Mouse (Mus musculus) c-Kit-positive CD71-positive TER-119-positive erythroid progenitor cells, embryonic 14.5 days (primary cell): Measurements from ENCODE around the gene Mapk14.
"Not testable (repeated sequence)": the region's sequence is repeated elsewhere in the genome, so short reads cannot be mapped to it uniquely, and the experiment has no call there.

Source experiments
- DNase-seq: peaks from one replicate; pipeline ENCODE4 v3.0.0-alpha.2; 2013; ENCODE audit warnings: low spot score

The Mapk14 gene

DNA sequence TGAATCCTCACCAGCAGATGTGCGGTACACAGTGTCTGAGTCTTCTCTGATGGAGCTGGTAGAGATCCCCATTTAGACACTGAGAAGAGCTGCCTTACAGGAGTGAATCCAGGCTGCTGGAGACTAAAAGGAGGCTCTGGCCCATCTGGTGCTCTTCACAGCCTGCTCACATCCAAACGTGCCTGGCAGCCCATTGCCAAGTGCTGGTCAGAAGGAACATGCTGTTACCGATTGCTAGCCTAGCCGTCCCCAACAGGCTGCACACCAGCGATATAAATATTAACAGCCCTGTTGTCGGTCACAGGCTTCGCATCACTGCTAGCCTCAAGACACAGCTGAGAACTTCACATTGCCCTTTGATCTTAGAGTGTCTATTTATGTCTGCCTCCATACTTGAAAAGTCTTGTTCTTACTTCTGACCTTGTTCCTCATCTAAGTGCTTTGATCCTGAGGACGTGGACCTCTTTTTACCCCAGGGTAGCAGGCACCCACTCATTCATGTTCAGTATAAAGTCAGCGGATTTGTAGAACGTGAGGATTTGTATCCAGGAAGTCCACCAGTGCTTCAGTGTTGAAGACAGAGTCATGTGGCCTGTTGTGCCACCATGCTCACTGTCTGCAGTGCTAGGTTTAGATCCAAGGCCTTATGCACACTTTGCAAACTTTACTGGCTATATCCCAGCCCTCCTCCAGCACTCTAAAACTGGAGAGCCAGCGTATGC, 52.2 kb downstream of the Mapk14 start:
- no peak for DNase-seq

DNA sequence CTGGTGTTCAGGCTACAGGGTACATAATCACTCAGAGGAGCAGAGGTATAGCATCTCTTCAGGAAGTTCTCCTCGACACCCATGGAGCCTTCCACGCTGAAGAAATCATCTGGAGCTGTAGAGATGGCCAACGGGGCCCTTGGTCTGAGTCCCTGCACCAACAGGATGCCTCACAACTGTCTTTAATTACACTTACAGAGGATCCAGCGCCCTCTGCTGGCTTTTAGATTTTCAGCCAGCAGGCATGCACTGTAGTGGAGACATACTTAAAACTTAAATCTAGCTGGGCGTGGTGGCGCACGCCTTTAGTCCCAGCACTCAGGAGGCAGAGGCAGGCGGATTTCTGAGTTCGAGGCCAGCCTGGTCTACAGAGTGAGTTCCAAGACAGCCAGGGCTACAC, 52.8 kb downstream of the Mapk14 start:
- peak; percentile 39 for DNase-seq

DNA sequence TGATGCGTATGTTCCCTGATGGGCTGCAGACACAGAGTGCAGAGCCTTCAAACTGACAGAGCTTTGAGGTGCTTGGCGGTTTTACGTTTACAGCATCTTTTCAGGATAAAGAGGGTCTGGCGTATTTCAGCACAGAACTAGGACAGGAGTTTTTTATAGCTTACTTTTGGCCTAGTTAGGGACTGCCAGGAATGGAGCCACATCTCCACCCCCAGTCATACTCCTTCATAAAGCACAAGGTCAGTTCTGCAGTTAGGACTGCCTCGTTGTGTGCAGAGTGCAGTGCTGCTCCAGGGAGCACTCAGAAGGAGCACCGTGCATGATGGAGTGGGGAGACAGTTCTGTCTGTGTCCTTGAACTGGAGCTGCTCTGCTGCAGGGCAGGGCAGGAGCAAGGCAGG, 54.6 kb downstream of the Mapk14 start:
- DNase-seq = no peak

DNA sequence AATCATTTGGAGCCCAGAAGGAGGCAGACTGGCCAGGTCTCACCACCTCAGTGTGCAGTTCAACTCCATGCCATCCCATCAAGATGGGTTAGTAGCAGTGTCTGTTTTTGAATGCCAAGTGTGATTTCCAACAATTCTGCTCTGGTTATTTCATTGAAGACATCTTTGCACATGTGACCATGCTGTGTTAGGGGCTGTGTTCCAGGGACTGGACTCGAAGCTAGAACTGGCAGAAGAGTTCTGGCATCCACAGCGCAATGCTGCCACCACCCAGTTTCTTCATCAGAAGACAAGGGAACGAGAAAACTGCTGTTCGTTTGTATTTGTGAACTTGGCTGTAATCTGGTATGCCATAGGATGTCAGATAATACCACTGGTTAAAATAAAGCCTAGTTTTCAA, 56.9 kb downstream of the Mapk14 start:
- DNase-seq = no peak

DNA sequence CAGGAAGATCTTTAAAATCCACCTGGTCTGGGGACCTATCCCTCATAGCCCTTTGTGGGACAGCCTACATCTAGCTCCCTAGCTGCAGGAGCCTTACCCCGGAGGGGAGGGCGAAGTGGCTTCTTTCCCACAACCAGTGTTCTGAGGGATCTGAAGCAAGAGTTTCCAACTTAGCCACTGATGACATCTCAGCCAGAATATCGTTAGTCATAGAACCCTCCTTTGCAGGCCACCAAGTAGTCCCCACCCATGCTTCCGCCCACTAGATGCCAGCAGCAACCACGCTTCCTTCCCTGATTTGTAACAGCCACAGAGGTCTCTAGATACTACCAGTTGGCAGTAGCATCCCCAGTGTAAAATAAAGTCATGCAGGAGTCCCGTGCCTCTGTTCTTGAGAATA, 59.5 kb downstream of the Mapk14 start:
- DNase-seq = no peak

DNA sequence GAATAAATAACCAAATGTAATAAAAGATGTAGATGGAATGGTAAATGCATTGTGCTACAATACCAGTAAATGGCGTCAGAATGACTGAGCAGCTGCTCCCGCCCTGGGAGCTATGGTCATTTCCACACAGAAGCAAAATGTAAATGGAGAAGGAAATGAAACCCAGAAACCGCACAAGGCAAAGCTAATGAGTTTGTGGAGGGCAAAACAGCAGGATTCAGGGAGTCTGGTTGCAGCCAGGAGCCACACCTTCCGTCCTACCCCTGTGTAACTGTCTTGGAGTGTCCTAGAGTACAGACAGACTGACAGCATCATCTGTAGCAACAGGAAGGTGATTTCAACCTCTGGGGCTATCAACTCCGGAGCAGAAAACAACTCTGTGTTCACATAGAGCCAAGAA, 65.3 kb downstream of the Mapk14 start:
- DNase-seq = no peak

DNA sequence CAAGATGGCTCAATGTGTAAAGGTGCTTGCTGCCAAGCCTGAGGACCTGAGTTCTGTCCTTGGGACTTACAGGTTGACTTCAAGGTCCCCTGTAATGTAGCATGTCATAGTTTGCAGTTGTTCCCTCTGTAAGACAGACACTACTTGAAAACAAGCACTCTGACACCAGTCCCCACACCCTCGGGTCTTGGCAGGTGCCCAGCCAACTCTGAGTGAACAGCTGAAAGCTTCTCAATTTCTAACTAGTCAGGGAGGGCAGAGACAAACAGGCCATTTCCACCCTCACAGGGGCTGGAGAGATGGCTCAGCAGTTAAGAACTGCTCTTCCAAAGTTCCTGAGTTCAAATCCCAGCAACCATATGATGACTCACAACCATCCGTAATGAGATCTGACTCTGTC, 66.3 kb downstream of the Mapk14 start:
- DNase-seq = no peak

DNA sequence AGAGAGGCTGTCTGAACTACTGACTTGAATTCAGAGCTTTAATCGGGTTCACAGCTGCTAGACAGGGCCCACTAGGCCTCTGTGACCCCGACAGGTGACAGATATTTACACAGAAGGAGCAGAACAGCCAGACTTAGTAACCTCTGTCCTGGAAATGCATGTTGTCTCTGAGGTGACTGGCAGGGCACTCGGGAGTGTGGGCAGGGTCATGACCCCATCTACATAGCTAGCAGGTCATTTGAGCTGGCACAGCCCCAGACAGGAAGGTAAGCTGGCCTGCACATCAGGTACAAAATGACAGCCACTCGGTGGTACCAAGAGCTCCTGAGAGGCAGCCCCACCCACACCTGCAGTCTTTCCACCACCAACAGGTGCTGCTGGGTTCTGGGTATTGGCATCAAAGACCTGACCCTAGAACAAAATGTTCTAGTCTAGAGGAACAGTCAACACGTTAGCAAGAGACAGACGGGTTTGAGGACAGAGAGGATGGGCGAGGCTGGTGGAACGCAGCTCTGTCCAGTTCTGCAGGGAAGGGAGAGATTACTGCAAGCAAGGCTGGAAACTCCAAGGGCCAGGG, 69.7 kb downstream of the Mapk14 start:
- no peak for DNase-seq

DNA sequence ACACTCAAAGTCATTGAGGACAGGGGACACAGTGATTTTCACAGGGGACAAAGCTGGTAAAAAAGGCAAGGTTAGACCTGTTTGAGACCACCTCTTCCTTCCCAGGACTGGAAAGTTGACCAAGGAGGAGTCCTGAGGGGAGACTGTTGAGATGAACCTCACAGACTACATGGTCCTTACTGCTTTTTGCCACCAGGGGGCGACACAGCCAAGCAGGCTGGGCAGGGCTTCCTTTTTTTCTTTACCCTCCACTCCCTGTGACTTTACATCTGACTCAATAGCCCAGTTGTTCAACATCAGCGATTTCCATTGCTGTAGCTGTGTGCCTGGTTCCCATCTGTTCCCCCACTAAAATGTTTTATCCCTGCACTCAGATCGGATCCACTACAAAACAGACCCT, 70.7 kb downstream of the Mapk14 start:
- peak; percentile 68 for DNase-seq

DNA sequence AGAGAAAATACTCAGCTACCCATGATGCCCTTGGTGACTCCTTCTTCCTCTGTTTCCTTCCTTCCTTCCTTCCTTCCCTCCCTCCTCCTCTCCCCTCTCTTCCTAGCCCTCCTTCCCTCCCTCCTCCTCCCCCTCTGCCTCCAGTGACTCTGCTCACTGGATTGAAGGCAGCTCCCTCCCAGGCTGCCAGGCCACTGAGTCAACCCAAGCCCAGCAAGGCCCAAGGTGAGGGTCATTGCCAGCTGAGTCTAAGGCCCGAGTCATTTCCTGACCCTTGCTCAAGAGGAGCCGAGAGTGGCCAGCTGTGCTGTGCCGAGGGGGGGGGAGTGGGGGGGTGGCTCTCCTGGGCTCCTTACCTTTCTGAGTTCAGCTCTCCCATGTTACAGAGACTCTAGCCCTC, 75.1 kb downstream of the Mapk14 start:
- DNase-seq = no peak

DNA sequence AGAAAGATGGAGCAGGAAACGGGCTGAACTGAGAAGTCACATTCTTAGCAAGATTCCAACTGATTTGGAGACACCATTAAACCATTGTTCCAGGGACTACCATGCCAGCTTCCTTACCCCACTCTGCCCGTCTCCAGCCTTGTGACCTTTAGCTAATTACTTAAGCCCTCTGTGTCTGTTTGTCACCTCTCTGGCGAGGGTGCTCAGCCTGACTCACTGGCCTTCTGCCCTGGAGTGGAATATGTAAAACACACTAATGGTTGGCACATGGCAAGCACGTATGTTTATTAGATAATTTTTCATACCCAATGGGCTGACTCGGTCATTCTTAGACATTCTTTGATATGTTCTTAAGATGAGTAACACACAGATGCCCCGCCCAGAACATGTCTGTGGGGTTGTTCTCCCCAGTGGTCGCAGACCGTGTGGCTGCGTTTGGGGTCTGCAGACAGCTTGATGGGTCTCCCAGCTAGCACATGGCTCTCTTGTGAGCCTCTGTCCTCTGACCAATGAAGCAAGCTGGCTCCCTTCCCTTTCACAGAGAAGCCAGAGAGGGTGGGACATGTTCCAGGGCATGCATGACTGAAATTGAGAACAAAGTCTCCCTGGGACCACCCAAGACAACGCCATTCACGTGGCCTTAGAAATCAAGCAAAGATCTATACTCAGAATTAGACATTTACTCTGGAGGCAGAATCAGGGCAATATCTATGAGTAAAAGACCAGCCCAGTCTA, 75.8 kb downstream of the Mapk14 start:
- DNase-seq = no peak

DNA sequence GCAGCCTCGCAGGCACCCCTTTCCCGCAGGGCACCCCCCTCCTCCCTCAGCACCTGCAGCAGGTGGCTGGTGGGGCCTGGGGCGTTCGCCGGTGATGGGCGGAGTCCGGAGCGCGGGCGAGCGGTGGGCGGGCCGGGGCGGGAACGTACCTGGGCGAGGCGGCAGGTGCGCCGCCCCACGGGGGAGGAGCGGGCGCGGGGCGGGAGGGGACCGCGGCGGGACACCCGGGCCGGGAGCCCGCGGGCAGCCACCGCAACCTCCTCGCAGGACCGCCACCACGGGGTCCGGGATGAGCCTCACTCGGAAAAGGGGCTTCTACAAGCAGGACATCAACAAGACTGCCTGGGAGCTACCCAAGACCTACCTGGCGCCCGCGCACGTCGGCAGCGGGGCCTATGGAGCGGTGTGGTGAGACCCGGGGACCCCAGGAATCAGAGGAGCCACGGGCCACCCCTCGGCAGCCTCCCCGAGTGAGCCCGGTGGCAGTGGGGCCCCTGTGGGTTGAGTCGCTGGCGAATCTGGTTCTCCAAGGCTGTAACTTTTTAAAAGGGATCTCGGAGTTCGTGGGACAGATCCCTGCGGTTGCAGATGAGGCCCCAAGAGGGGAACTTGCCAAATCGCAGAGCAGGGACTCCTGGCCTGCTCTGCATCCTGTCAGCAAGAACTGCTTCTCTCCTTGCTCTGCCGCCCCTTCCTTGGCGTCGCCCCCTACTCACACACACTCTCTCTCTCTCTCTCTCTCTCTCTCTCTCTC, 78.2 kb downstream of the Mapk14 start, which contains the start of gene Mapk13:
Gene Mapk13 (plus strand): TSS at position 177 of the 754 bp plus-strand sequence.
- no peak for DNase-seq

DNA sequence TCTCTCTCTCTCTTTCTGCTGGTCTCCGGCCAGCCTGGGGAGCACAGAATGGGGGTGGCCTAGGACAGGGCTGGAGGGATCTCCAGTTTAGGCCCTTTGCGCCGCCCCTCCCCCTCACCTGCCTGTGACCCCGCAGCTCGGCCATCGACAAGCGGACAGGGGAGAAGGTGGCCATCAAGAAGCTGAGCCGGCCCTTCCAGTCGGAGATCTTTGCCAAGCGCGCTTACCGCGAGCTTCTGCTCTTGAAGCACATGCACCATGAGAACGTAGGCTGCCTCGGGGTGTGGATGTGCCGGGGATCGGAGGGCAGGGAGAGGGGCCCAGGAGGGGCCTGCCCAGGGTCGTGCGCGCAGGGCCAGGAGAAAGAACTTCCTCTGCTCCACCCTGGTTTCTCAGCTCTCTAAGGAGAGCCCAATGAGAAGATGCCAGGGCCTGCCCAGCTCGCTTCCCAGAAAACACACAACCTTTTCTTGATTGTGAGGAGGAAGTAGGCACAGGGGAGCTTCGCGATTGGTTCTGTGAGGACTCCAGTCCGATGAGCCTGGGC, 78.8 kb downstream of the Mapk14 start:
- DNase-seq = no peak

DNA sequence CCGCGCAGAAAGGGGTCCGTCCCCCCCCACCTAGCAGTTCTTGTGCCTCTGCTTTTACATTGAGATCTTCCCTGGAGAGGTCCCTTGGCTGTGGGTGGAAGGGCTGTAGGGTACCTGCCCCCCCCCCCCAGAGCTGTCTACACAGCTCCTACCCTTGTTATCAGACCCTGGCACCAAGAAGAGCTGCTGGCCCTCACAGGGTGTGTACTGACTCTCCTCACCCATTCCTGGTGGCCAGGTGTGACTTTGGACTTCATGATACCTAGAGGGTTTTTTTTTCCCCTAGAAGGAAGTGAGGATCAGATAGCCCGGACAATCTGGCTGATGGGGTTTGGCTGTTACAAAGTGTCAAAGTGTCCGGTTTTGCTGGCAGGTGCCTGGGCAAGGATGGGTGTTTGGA, 80.2 kb downstream of the Mapk14 start:
- DNase-seq = no peak

DNA sequence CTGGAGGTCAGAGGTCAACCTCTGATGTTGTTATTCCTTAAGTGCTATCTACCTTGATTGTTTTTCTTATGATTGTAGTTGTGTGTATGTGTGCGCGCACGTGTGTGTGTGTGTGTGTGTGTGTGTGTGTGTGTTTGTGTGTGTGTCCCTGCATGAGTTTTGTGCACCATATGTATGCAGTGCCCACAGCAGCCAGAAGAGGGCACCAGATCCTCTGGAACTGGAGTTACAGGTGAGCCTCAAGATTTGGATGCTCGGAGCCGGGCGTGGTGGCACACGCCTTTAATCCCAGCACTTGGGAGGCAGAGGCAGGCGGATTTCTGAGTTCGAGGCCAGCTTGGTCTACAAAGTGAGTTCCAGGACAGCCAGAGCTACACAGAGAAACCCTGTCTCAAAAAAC, 83.2 kb downstream of the Mapk14 start:
- DNase-seq = not testable (repeated sequence)

DNA sequence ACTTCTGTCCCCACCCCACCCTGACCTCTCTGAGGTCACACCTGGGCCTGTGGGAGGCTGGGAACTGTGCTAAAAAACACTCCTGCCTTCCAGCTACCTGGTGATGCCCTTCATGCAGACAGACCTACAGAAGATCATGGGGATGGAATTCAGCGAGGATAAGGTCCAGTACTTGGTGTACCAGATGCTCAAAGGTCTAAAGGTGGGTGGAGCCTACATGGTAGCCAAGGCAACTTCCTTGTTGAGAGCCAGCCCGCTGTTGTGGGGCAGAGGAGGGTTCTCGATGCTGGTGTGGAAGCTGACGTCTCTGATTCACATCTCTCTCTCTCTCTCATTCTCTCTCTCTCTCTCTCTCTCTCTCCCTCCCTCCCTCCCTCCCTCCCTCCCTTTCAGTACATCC, 84.0 kb downstream of the Mapk14 start:
- DNase-seq = no peak

DNA sequence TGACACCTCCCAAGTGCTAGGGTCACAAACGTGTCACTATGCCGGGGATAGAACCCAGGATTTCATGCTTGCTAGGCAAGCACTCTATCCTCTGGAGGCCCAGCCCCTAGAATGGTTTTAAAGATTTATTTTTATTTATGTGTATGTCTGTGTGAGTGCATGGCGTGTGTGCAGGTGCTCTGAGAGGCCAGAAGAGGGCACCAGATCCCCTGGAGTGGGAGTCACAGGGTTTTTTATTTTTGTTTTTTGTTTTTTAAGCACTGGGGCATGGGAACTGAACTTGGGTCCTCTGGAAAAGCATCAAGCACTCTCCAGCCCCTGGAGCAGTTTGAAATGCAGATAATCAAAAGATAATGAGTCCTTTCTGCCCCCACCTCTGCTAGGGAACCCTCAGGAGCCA, 85.7 kb downstream of the Mapk14 start:
- peak; percentile 19 for DNase-seq

DNA sequence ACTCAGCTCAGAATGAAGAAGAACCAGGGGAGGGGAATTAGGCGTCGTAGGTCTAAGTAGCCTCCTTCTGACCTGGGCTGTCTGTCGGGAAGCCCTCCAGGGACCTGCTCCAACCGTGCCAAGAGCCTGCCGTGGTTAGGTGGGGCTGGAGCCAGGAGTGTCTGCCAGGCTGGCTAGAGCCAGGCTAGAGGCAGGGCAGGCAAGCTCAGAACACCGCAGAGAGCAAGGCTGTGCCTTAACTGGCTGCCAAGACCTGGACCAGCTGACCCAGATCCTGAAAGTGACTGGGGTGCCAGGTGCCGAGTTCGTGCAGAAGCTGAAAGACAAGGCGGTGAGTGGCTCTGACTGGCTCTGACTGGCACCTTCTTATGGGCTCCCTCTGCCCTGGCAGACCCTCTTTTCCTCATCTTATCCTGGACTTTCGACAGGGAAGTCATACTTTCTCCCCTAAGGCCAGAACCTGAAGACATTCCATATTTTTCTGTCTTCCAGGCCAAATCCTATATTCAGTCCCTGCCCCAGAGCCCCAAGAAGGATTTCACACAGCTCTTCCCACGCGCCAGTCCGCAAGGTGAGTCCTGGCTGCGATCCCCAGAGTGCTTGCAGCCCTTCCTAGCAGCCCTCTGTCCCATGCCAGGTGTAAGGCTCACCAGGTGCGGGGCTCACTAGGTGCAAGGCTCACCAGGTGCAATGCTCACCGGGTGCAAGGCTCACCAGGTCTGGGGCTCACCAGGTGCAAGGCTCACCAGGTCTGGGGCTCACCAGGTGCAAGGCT, 86.3 kb downstream of the Mapk14 start:
- no peak for DNase-seq

DNA sequence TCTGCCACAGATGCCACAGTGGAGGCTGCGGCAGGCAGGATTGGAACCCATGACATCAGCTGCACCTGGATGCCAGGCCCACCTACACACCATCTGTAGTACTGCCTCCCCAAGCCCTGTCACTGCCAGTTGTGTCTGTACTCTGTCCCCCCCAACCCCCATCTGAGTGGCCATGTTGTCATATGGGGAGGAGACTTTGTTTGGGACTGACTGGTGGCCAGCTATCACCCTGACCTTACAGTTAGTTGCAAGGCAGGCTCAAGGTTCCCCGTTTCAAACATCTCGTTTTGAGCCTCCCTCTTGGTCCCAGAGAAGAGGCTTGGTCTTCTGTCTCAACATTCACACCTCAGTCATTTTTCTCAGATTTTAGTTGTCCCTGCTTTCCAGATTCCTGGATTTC, 88.6 kb downstream of the Mapk14 start:
- no peak for DNase-seq

DNA sequence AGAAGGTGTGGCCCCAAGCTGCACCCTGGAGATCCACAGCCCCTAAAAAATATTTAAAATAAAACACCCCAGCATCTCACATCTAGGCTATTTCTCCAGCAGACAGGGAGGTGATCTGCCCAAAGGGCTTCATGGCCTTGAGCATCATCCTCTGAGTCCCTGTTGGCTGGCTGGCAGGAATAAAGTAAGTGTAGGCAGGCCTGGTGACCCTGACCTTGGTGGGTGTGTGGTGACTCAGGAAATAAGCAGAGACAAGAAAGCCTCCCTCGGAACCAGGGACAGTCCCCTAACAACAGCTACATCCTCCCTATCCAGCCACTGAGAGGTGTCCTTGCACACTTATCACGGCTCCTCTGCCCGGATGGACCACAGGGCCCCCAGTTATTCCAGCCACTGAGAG, 89.7 kb downstream of the Mapk14 start:
- no peak for DNase-seq

DNA sequence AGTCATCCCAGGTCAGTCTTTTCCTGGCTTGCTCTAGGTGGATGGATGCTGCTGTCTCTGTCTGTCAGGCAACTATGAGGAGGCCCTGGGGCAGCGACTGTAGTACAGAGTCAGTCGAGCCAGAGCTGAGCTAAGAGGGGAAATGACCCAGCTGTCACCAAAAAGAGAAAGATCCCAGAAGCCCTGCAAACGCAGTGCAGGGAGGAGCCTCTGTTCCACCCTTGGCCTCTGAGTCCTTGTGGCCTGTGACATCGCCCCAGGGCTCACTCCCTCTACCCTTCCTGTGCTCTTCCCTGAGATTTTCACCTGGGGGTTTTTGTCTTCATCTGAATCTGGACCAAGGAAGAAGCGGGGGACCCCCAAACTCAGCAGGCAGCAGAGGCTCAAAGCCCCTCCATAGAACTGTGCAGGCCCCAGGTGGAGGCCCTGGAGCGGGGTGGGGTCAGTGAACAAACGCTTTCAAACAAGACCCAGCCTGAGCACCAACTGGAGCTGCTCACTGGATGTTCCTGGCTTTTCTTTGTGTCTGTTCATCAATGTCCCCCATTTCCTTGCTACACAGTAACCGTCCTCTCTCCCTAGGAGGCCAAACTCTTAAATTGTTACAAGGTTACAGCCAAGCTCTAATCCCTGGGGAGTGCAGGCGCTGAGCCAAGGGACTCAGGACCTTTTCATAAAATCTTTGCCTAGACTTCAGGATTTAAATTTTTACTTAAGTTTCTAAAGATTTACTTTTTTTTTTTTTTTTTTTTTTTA, 90.3 kb downstream of the Mapk14 start:
- DNase-seq = no peak
